Mouse (Mus musculus) layer of hippocampus, postnatal 36 days (tissue): ENCODE measurements around the gene Shbg. TPM values are rescaled to one million over a fixed set of nuclear protein-coding genes. Genes with fewer than 3 reads are reported as not detected.

Experiments used
- microRNA-seq, 2 experiments: library from miRNA; unstranded; fragments of <30 nt; microRNA quantifications; one replicate each; pipeline ENCODE4 v1.2.0; 2021
- total RNA-seq, 2 experiments: library from RNA; stranded (reverse); gene quantifications; 2 replicates each; pipeline ENCODE4 v1.2.3; 2021

Gene Shbg
- total RNA-seq, 2 experiments from 2014 or later, result not detected

Small RNA genes lying within 50 kb of the gene (microRNA-seq; reads per million reads assigned to microRNA genes)
- gene Mir1934 (5.9 to 8.1 reads per million in 2 experiments), gene Mir467f (0 reads per million in 2 experiments)

Other genes with a start within 250 kb of the Shbg start
- gene Chd3, start 248.5 kb downstream of the Shbg start, total RNA-seq, result 100 to 1,000 TPM; 537 to 553 TPM
- 100 to 1,000 TPM; 117 to 118 TPM for gene Naa38, start 222.4 kb downstream of the Shbg start, total RNA-seq
- 10 to 100 TPM; 44.6 to 48.6 TPM for gene Cyb5d1, start 222.3 kb downstream of the Shbg start, total RNA-seq
- 1 to 10 TPM; 1.8 to 2.6 TPM for gene Tmem88, start 219.7 kb downstream of the Shbg start, total RNA-seq
- 10 to 100 TPM; 32.0 to 41.6 TPM for gene Kdm6b, start 204.2 kb downstream of the Shbg start, total RNA-seq
- gene Dnah2, start 68.8 kb downstream of the Shbg start, total RNA-seq, result 1 to 10 TPM; 5.4 to 5.9 TPM
- 100 to 1,000 TPM; 120 to 121 TPM for gene Efnb3, start 57.7 kb downstream of the Shbg start, total RNA-seq
- gene Wrap53, start 37.6 kb downstream of the Shbg start, total RNA-seq, result 10 to 100 TPM; 11.8 to 14.3 TPM
- gene Trp53, start 37.5 kb downstream of the Shbg start, total RNA-seq, result 10 to 100 TPM; 25.4 to 27.4 TPM
- 100 to 1,000 TPM; 400 to 418 TPM for gene Atp1b2, start 12.0 kb downstream of the Shbg start, total RNA-seq
- gene Sat2, start 4.1 kb upstream of the Shbg start, total RNA-seq, result 10 to 100 TPM; 11.7 to 13.7 TPM
- gene Fxr2, start 15.1 kb upstream of the Shbg start, total RNA-seq, result 100 to 1,000 TPM; 147 to 153 TPM
- gene Sox15, start 37.4 kb upstream of the Shbg start, total RNA-seq, result not detected
- 10 to 100 TPM; 55.0 to 58.8 TPM for gene Mpdu1, start 44.7 kb upstream of the Shbg start, total RNA-seq
- 10 to 100 TPM; 11.9 to 13.5 TPM for gene Cd68, start 48.2 kb upstream of the Shbg start, total RNA-seq
- gene Eif4a1, start 54.5 kb upstream of the Shbg start, total RNA-seq, result 100 to 1,000 TPM; 352 to 354 TPM
- 100 to 1,000 TPM; 101 to 122 TPM for gene Senp3, start 64.2 kb upstream of the Shbg start, total RNA-seq
- gene Tnfsf13, start 67.9 kb upstream of the Shbg start, total RNA-seq, result 1 to 10 TPM; 2.1 to 3.1 TPM
- 1 to 10 TPM; 8.2 to 8.8 TPM for gene Tnfsf12, start 77.9 kb upstream of the Shbg start, total RNA-seq
- 1 to 10 TPM in 1 of 2 experiments, under 1 TPM in 1; 0.90 to 1.2 TPM for gene Tnfsfm13, start 78.2 kb upstream of the Shbg start, total RNA-seq
- gene Polr2a, start 140.7 kb upstream of the Shbg start, total RNA-seq, result 10 to 100 TPM; 61.2 to 61.3 TPM
- not detected for gene Slc35g3, start 144.1 kb upstream of the Shbg start, total RNA-seq
- gene Zbtb4, start 148.0 kb upstream of the Shbg start, total RNA-seq, result 100 to 1,000 TPM; 116 to 126 TPM
- gene Chrnb1, start 178.0 kb upstream of the Shbg start, total RNA-seq, result 1 to 10 TPM in 1 of 2 experiments, under 1 TPM in 1; 0.72 to 1.3 TPM
- gene Fgf11, start 184.0 kb upstream of the Shbg start, total RNA-seq, result 10 to 100 TPM; 29.2 to 31.6 TPM
- under 1 TPM in 1 of 2 experiments, not detected in 1; 0.17 TPM for gene Tmem102, start 187.7 kb upstream of the Shbg start, total RNA-seq
- gene Gm39566, start 197.4 kb upstream of the Shbg start, total RNA-seq, result not detected
- not detected for gene Spem2, start 200.6 kb upstream of the Shbg start, total RNA-seq
- under 1 TPM; 0.57 to 0.63 TPM for gene Spem1, start 204.3 kb upstream of the Shbg start, total RNA-seq
- 100 to 1,000 TPM; 192 to 206 TPM for gene Nlgn2, start 219.9 kb upstream of the Shbg start, total RNA-seq
- 100 to 1,000 TPM; 109 to 128 TPM for gene Tmem256, start 220.6 kb upstream of the Shbg start, total RNA-seq
- gene Plscr3, start 228.5 kb upstream of the Shbg start, total RNA-seq, result 10 to 100 TPM; 16.3 to 16.6 TPM
- gene Tnk1, start 240.8 kb upstream of the Shbg start, total RNA-seq, result under 1 TPM in 1 of 2 experiments, not detected in 1; 0.18 TPM